Mouse (Mus musculus): ENCODE results near the gene Vwf. TPM values are rescaled to one million over a fixed set of nuclear protein-coding genes. Genes with fewer than 3 reads are reported as not detected.

The Vwf gene
- polyA plus RNA-seq, 1 experiment, result not detected

GRCm38 (mm10) chr6:125561521-125561920 is 14.9 kb downstream of the Vwf start:
- TF ChIP-seq CTCF (IDR thresholded peaks at IDR 0.05; ENCODE audit: insufficient read depth, low read depth, low read length) (no peak), POLR2A (IDR thresholded peaks at IDR 0.05; ENCODE audit: insufficient read depth, low read depth, low read length) (no peak)
- H3K4me3 ChIP-seq (ENCODE audit: insufficient read depth, low read depth, low read length), result no peak overlapping the region
- 97% methylated on average over 2 of the region's 2 CpGs for WGBS
- no peak overlapping the region for H3K27ac ChIP-seq (ENCODE audit: insufficient read depth, low read depth, low read length)
- H3K4me1 ChIP-seq (ENCODE audit: control insufficient read depth, insufficient read depth, low read length), result no peaks in the 10 kb centered on the region

GRCm38 (mm10) chr6:125564812-125565281 is 18.3 kb downstream of the Vwf start:
- no peak overlapping the region for H3K4me3 ChIP-seq (ENCODE audit: insufficient read depth, low read depth, low read length)
- TF ChIP-seq POLR2A (IDR thresholded peaks at IDR 0.05; ENCODE audit: insufficient read depth, low read depth, low read length) (no peak), CTCF (IDR thresholded peaks at IDR 0.05; ENCODE audit: insufficient read depth, low read depth, low read length) (no peak)
- H3K27ac ChIP-seq (ENCODE audit: insufficient read depth, low read depth, low read length), result no peak overlapping the region
- no peaks in the 10 kb centered on the region for H3K4me1 ChIP-seq (ENCODE audit: control insufficient read depth, insufficient read depth, low read length)
- WGBS, result 75% methylated on average over 7 of the region's 7 CpGs

DNA sequence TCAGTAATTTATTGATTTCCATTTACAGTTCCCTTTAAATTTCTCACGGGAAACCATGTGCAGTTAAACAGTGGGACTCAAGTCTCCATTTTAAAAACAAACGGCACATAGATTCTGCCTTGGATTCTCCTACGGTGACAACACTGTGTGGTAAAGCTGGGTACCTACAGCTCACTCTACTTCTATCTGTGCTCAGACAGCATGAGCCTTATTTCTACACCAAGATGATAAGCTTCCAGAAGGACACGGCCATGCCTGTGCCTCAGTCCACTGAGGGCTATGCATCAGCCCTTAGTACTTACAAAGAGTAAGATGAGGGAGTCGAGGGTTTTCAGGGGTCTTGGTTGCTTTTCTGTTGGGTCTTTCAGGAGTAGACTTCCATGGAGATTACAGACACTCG is 18.8 kb downstream of the Vwf start:
- TF ChIP-seq POLR2A (IDR thresholded peaks at IDR 0.05; ENCODE audit: insufficient read depth, low read depth, low read length) (no peak), CTCF (IDR thresholded peaks at IDR 0.05; ENCODE audit: insufficient read depth, low read depth, low read length) (no peak)
- no peaks in the 10 kb centered on the region for H3K4me1 ChIP-seq (ENCODE audit: control insufficient read depth, insufficient read depth, low read length)
- no peak overlapping the region for H3K4me3 ChIP-seq (ENCODE audit: insufficient read depth, low read depth, low read length)
- WGBS, result 91% methylated on average over 6 of the region's 6 CpGs
- H3K27ac ChIP-seq (ENCODE audit: insufficient read depth, low read depth, low read length), result no peak overlapping the region

DNA sequence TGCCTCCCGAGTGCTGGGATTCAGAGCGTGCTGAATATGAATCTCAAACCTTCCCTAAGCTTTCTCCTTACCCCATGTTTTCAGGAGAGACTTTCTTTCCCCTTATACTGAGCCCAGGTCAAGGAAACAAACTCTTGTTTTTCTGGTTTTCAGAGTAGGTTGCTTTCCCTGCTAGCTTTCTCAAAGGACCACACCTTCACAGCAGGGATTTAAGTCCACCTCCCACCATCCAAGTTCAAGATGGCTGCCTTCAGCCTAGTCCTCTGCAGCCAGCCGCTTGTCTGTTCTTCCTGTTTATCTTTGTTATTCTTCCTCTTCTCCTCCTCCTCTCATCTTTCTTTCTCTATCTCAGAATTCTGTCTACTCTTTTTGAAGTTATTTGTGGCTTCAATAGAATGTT is 20.1 kb downstream of the Vwf start:
- 94% methylated on average over 3 of the region's 3 CpGs for WGBS

DNA sequence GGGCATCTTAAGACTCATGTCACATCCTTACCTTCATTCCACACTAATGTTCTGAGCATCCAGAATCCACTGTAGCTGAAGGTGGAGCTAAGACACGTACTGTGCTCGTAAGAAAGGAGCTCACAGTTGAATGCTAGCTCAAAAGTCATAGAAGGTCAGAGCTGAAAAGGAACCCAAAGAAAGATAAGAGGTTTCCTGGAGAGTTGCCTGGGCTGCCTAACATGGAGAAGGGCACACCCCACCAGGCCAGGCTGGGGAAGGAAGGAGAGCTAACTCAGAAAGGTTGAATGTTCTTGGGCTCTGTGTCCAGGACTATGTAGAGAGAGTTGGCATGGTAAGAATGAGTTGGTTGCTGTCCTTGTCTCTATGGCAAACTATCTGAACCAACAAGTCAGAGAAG is 21.8 kb downstream of the Vwf start:
- Histone ChIP-seq H3K4me1 (ENCODE audit: control insufficient read depth, insufficient read depth, low read length) (peaks cover 8% of the 10 kb centered on the region), H3K4me3 (ENCODE audit: insufficient read depth, low read depth, low read length) (no peak overlapping the region), H3K27ac (ENCODE audit: insufficient read depth, low read depth, low read length) (no peak overlapping the region)
- TF ChIP-seq CTCF (IDR thresholded peaks at IDR 0.05; ENCODE audit: insufficient read depth, low read depth, low read length) (no peak), POLR2A (IDR thresholded peaks at IDR 0.05; ENCODE audit: insufficient read depth, low read depth, low read length) (no peak)
- 92% methylated on average over 2 of the region's 2 CpGs for WGBS

More for the DNA sequence above, 20.1 kb downstream of the Vwf start:
- H3K4me3 ChIP-seq (ENCODE audit: insufficient read depth, low read depth, low read length), result no peak overlapping the region
- TF ChIP-seq CTCF (IDR thresholded peaks at IDR 0.05; ENCODE audit: insufficient read depth, low read depth, low read length) (no peak), POLR2A (IDR thresholded peaks at IDR 0.05; ENCODE audit: insufficient read depth, low read depth, low read length) (no peak)
- H3K27ac ChIP-seq (ENCODE audit: insufficient read depth, low read depth, low read length), result no peak overlapping the region
- H3K4me1 ChIP-seq (ENCODE audit: control insufficient read depth, insufficient read depth, low read length), result no peaks in the 10 kb centered on the region

DNA sequence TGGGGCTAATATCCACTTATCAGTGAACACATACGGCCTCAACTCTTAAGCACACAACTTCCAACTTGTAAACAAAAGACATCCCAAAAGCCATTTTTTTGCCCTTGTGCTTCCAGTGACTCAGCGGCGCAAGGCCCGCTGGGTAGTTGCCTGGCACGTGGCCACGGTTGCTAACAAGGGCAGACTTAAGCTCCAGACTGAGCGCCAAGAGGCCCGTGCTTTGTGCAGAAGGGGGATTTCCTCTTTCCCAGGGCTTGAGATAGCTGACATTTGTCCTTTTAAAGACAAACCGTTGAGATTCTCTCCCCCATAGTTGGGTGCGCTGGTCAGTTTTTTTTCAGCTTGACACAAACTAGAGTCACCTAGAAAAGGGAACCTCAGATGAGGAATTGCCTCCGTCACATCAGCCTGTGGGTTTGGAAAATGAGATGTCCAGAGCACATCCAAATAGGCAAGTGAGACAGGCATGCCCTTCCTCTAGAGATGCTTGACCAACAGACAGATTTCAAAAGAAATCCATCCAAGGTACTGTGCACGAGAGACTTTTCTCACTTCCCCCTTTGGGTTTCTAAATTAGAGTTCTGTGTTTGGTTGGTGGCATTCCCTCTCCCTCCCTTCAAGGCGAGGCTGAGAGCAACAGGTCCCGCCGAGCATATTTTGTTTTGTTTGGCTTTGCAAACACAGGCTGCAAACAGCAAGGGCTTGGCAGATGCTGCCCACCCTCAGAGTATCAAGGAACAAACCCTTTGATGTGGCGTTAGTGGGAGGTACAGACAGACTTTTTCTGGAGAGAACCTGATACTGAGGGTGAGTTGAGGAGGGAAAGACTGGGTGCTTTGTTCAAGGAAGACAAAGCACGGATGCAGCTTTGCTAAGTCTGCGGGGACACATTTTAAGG is 26.0 kb downstream of the Vwf start:
- peak overlapping the region; percentile 23 for H3K4me3 ChIP-seq (ENCODE audit: insufficient read depth, low read depth, low read length)
- WGBS, result 12% methylated on average over 18 of the region's 18 CpGs
- 0 out of 2 replicates have a peak overlapping the region, but pooled peaks have one; percentile 24 for H3K27ac ChIP-seq (ENCODE audit: insufficient read depth, low read depth, low read length)
- peaks cover 8% of the 10 kb centered on the region for H3K4me1 ChIP-seq (ENCODE audit: control insufficient read depth, insufficient read depth, low read length)
- no peak for TF ChIP-seq POLR2A (IDR thresholded peaks at IDR 0.05; ENCODE audit: insufficient read depth, low read depth, low read length)
- no peak for TF ChIP-seq CTCF (IDR thresholded peaks at IDR 0.05; ENCODE audit: insufficient read depth, low read depth, low read length)

- Histone ChIP-seq H3K4me1 (ENCODE audit: control insufficient read depth, insufficient read depth, low read length) (peaks cover 12% of the 10 kb centered on the region), H3K27ac (ENCODE audit: insufficient read depth, low read depth, low read length) (0 out of 2 replicates have a peak overlapping the region, but pooled peaks have one; percentile 24), H3K4me3 (ENCODE audit: insufficient read depth, low read depth, low read length) (peak overlapping the region; percentile 23)
- 7% methylated on average over 14 of the region's 14 CpGs for WGBS
- TF ChIP-seq CTCF (IDR thresholded peaks at IDR 0.05; ENCODE audit: insufficient read depth, low read depth, low read length) (no peak), POLR2A (IDR thresholded peaks at IDR 0.05; ENCODE audit: insufficient read depth, low read depth, low read length) (no peak)
Measured at GRCm38 (mm10) chr6:125573189-125573928, 26.8 kb downstream of the Vwf start.

- Histone ChIP-seq H3K4me3 (ENCODE audit: insufficient read depth, low read depth, low read length) (no peak overlapping the region), H3K27ac (ENCODE audit: insufficient read depth, low read depth, low read length) (no peak overlapping the region), H3K4me1 (ENCODE audit: control insufficient read depth, insufficient read depth, low read length) (peaks cover 16% of the 10 kb centered on the region)
- 93% methylated on average over 6 of the region's 6 CpGs for WGBS
- TF ChIP-seq POLR2A (IDR thresholded peaks at IDR 0.05; ENCODE audit: insufficient read depth, low read depth, low read length), result no peak
- TF ChIP-seq CTCF (IDR thresholded peaks at IDR 0.05; ENCODE audit: insufficient read depth, low read depth, low read length), result no peak
Measured at GRCm38 (mm10) chr6:125575080-125575479, 28.5 kb downstream of the Vwf start.

GRCm38 (mm10) chr6:125577301-125577700 is 30.7 kb downstream of the Vwf start:
- 91% methylated on average over 9 of the region's 9 CpGs for WGBS
- TF ChIP-seq CTCF (IDR thresholded peaks at IDR 0.05; ENCODE audit: insufficient read depth, low read depth, low read length) (no peak), POLR2A (IDR thresholded peaks at IDR 0.05; ENCODE audit: insufficient read depth, low read depth, low read length) (no peak)
- no peak overlapping the region for H3K27ac ChIP-seq (ENCODE audit: insufficient read depth, low read depth, low read length)
- peaks cover 16% of the 10 kb centered on the region for H3K4me1 ChIP-seq (ENCODE audit: control insufficient read depth, insufficient read depth, low read length)
- H3K4me3 ChIP-seq (ENCODE audit: insufficient read depth, low read depth, low read length), result no peak overlapping the region
